Mouse (Mus musculus): ENCODE results near the gene Gata1. TPM values are rescaled to one million over a fixed set of nuclear protein-coding genes. Genes with fewer than 3 reads are reported as not detected.

The Gata1 gene
- total and polyA plus RNA-seq, 3 experiments: 38.1 to 93.3 (median 46.2) TPM

DNA sequence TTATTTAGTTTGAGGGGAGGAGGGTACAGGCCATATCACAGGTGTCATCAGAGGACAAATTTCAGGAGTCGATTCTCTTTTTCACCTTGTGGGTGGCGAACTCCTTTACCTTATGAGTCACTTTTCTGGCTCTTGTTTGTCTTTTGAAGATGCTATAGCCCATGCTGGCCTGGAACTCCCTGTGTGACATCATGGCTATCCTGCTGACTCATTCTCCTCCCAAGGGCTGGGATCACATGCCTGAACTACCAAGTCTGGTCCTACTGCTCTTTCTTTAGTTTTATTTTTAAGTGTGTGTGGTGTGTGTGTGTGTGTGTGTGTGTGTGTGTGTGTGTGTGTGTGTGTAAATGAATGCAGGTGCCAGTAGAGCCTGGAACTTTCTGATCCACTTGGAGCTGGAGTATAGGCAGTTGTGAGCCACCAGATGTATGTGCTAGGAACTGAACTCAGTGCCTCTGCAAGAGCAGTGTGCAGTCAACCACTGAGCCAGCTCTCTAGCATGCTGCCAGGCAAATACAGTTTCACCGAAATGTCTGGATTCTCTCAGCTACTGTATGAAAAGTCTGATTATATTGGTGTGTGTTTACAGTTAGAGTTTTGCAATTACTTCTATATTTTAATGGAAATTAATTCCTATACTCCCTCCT, 22.8 kb upstream of the Gata1 start:
- no peak for ATAC-seq (ENCODE audit: extremely low read depth, insufficient number of reproducible peaks, low FRiP score, poor library complexity, severe bottlenecking)
- Histone ChIP-seq H3K36me3 (replicated peaks) (no peaks in the 10 kb centered on the region), H3K4me3 (ENCODE audit: low read depth, low read length) (no peak overlapping the region), H3K4me1 (ENCODE audit: insufficient read depth, low read depth, low read length) (peaks cover 24% of the 10 kb centered on the region), H3K9me3 (replicated peaks) (no peaks in the 10 kb centered on the region), H3K27me3 (ENCODE audit: insufficient read depth, low read length) (no peaks in the 10 kb centered on the region)
- TF ChIP-seq GATA1 (IDR thresholded peaks at IDR 0.05; ENCODE audit: borderline replicate concordance, low read length) (no peak), GATA2 (IDR thresholded peaks at IDR 0.05; ENCODE audit: borderline replicate concordance, low read depth, low read length) (no peak), CTCF (IDR thresholded peaks at IDR 0.05; ENCODE audit: low read depth, low read length) (no peak), POLR2AphosphoS5 (IDR thresholded peaks at IDR 0.05; ENCODE audit: insufficient replicate concordance, low read depth, low read length) (no peak), TAL1 (conservative IDR thresholded peaks at IDR 0.05; ENCODE audit: low read depth, low read length) (no peak)
- no peak for DNase-seq (ENCODE audit: low spot score)

DNA sequence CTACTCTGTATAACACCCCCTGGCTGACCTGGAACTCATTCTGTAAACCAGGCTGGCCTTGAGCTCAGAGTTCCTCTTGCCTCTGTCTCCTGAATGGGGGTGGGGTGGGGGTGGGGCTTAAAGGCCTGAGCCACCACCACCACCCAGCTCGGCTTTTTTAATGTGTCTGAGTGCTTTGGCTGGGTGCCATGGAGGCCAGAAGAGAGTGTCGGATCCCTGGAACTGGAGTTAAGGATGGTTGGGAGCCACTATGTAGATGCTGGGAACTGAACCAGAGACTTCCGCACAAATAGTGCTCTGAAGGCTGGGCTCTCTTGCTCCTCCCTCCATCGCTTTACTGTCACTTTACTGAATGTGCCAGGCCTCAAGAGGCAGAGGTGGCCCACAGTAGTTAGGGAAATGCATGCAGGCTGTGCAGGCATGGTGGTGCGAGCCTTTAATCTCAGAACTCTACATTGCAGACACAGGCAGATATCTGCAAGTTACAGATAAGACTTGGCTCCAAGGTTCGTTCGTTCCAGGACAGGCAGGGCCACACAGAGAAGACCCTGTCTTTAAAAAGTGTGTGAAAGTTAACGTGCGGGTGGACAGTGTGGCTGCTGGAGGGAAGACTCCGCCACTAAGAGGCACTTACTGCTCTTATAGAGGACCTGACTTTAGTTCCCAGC, 15.3 kb upstream of the Gata1 start:
- no peaks in the 10 kb centered on the region for H3K27me3 ChIP-seq (ENCODE audit: insufficient read depth, low read length)
- ATAC-seq (ENCODE audit: extremely low read depth, insufficient number of reproducible peaks, low FRiP score, poor library complexity, severe bottlenecking): peak; percentile 85
- H3K36me3 ChIP-seq (replicated peaks): no peaks in the 10 kb centered on the region
- peak overlapping the region; percentile 27; the same call in 1 of the 2 replicates for H3K4me3 ChIP-seq (ENCODE audit: low read depth, low read length)
- H3K9me3 ChIP-seq (replicated peaks): no peaks in the 10 kb centered on the region
- peak; percentile 32 for DNase-seq (ENCODE audit: low spot score)
- peaks cover 36% of the 10 kb centered on the region for H3K4me1 ChIP-seq (ENCODE audit: insufficient read depth, low read depth, low read length)
- peak; percentile 90 for TF ChIP-seq TAL1 (conservative IDR thresholded peaks at IDR 0.05; ENCODE audit: low read depth, low read length)
- TF ChIP-seq CTCF (IDR thresholded peaks at IDR 0.05; ENCODE audit: low read depth, low read length): no peak

DNA sequence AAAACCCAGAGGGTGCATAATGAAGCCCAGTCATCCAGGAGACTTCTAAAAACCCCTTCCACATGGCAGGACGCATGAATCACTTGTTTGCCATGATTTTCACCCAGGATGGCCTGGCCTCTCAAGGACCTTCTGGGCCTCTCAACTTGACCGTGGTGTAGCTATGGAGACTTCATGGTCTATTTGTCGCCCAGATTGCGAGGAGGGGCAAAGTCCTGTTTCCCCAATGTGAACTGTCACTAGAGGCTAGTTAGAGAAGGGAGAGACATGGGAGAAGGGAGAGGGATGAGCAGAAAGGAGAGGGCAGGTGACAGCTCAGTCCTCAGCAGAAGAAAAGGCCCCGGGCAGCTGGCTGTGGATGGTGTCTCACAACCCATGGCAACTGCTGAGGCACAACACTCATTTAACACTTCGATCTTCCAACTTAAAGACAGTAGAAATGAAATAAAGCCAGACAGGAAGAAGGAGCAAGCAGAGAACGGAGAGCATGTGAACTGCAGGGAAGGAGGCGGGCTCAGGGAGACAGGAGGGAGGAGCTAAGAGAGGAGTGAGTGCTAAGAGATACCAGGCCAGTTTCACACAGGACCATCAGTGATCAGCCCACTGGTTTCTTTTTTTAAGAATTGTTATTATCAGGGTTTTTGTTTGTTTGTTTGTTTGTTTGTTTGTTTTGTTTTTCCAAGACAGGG, 14.7 kb upstream of the Gata1 start:
- DNase-seq (ENCODE audit: low spot score) (no peak), ATAC-seq (ENCODE audit: extremely low read depth, insufficient number of reproducible peaks, low FRiP score, poor library complexity, severe bottlenecking) (peak; percentile 64)
- H3K27me3 ChIP-seq (ENCODE audit: insufficient read depth, low read length): no peaks in the 10 kb centered on the region
- no peaks in the 10 kb centered on the region for H3K9me3 ChIP-seq (replicated peaks)
- TF ChIP-seq POLR2AphosphoS5 (IDR thresholded peaks at IDR 0.05; ENCODE audit: insufficient replicate concordance, low read depth, low read length) (no peak), CTCF (IDR thresholded peaks at IDR 0.05; ENCODE audit: low read depth, low read length) (no peak), GATA2 (IDR thresholded peaks at IDR 0.05; ENCODE audit: borderline replicate concordance, low read depth, low read length) (no peak), GATA1 (IDR thresholded peaks at IDR 0.05; ENCODE audit: borderline replicate concordance, low read length) (no peak), TAL1 (conservative IDR thresholded peaks at IDR 0.05; ENCODE audit: low read depth, low read length) (no peak)
- H3K4me1 ChIP-seq (ENCODE audit: insufficient read depth, low read depth, low read length): peaks cover 36% of the 10 kb centered on the region
- no peaks in the 10 kb centered on the region for H3K36me3 ChIP-seq (replicated peaks)
- H3K4me3 ChIP-seq (ENCODE audit: low read depth, low read length): no peak overlapping the region; the same call in 1 of the 2 replicates

DNA sequence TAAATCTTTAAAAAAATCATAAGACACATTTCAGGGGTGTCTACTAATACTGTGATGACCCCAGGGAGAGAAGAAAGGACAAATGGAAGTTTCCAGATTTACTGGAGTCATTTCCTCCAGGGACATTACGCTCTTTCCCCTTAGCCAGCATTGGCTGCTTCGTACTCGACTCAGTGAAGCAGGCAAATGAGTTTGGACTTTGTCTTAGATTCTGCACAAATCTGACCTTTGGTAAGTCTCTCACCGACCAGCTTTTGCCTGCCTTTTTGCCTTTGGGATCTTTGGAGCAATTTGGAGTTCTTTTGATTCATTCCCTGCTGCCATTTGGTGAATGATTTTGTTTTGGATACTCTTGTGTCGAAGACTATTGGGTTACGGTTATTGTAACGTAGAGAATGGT, 3.5 kb upstream of the Gata1 start:
- Histone ChIP-seq H3K27me3 (ENCODE audit: insufficient read depth, low read length) (no peaks in the 10 kb centered on the region), H3K4me3 (ENCODE audit: low read depth, low read length) (no peak overlapping the region), H3K36me3 (replicated peaks) (no peaks in the 10 kb centered on the region), H3K4me1 (ENCODE audit: insufficient read depth, low read depth, low read length) (peaks cover 11% of the 10 kb centered on the region), H3K9me3 (replicated peaks) (no peaks in the 10 kb centered on the region)
- DNase-seq (ENCODE audit: low spot score) (no peak), ATAC-seq (ENCODE audit: extremely low read depth, insufficient number of reproducible peaks, low FRiP score, poor library complexity, severe bottlenecking) (no peak)
- TF ChIP-seq TAL1 (conservative IDR thresholded peaks at IDR 0.05; ENCODE audit: low read depth, low read length) (no peak), GATA1 (IDR thresholded peaks at IDR 0.05; ENCODE audit: borderline replicate concordance, low read length) (no peak), POLR2AphosphoS5 (IDR thresholded peaks at IDR 0.05; ENCODE audit: insufficient replicate concordance, low read depth, low read length) (no peak), CTCF (IDR thresholded peaks at IDR 0.05; ENCODE audit: low read depth, low read length) (no peak), GATA2 (IDR thresholded peaks at IDR 0.05; ENCODE audit: borderline replicate concordance, low read depth, low read length) (no peak)

DNA sequence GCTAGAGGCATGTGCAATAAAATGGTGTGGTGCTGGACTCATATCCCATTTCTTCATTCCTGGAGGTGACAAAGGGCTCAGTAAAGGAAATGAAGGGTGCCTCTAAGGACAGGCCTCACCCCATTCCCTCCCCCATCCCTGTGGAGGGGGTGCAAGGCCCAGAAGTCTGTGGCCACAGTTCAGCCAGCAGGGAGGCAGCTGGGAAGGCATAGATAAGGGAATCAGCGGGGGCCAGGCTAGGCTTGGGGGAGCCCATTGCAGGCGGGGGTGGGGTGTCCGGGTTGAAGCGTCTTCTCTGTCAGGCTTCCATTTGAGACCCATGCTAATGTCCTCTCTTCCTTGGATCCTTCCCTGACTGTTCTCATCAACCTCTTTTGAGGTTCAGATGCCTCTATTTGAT, 6.6 kb downstream of the Gata1 start:
- ATAC-seq (ENCODE audit: extremely low read depth, insufficient number of reproducible peaks, low FRiP score, poor library complexity, severe bottlenecking) (peak; percentile 74), DNase-seq (ENCODE audit: low spot score) (peak; percentile 67)
- TF ChIP-seq GATA1 (IDR thresholded peaks at IDR 0.05; ENCODE audit: borderline replicate concordance, low read length) (no peak), POLR2AphosphoS5 (IDR thresholded peaks at IDR 0.05; ENCODE audit: insufficient replicate concordance, low read depth, low read length) (no peak), CTCF (IDR thresholded peaks at IDR 0.05; ENCODE audit: low read depth, low read length) (no peak), GATA2 (IDR thresholded peaks at IDR 0.05; ENCODE audit: borderline replicate concordance, low read depth, low read length) (no peak), TAL1 (conservative IDR thresholded peaks at IDR 0.05; ENCODE audit: low read depth, low read length) (peak; percentile 96)
- H3K36me3 ChIP-seq (replicated peaks): no peaks in the 10 kb centered on the region
- H3K27me3 ChIP-seq (ENCODE audit: insufficient read depth, low read length): no peaks in the 10 kb centered on the region
- peaks cover 36% of the 10 kb centered on the region for H3K4me1 ChIP-seq (ENCODE audit: insufficient read depth, low read depth, low read length)
- H3K9me3 ChIP-seq (replicated peaks): no peaks in the 10 kb centered on the region
- H3K4me3 ChIP-seq (ENCODE audit: low read depth, low read length): peak overlapping the region; percentile 16; the same call in 1 of the 2 replicates

DNA sequence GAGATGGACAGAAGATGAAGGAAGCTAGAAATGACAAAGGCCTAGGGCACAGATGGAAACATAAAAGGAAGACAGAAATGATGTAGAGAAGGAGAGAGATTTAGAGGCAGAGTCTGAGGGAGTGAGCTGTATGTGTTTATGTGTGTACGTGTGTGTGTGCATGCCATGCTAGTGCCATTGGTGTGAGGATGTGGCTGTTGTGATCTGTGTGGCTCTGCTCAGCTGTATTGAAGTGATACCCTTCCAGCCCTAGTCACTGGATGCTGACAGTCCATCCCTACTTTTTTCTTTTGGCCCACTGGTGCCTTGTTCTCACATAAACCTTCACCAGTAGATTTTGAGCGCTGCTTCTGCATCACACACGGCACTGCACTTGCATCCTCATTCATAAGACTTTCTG, 9.0 kb downstream of the Gata1 start:
- peak overlapping the region; percentile 59; the same call in 1 of the 2 replicates for H3K4me3 ChIP-seq (ENCODE audit: low read depth, low read length)
- TF ChIP-seq CTCF (IDR thresholded peaks at IDR 0.05; ENCODE audit: low read depth, low read length) (no peak), TAL1 (conservative IDR thresholded peaks at IDR 0.05; ENCODE audit: low read depth, low read length) (no peak), GATA2 (IDR thresholded peaks at IDR 0.05; ENCODE audit: borderline replicate concordance, low read depth, low read length) (no peak), POLR2AphosphoS5 (IDR thresholded peaks at IDR 0.05; ENCODE audit: insufficient replicate concordance, low read depth, low read length) (no peak), GATA1 (IDR thresholded peaks at IDR 0.05; ENCODE audit: borderline replicate concordance, low read length) (no peak)
- DNase-seq (ENCODE audit: low spot score): no peak
- H3K36me3 ChIP-seq (replicated peaks): peaks cover 5% of the 10 kb centered on the region
- no peaks in the 10 kb centered on the region for H3K9me3 ChIP-seq (replicated peaks)
- H3K27me3 ChIP-seq (ENCODE audit: insufficient read depth, low read length): no peaks in the 10 kb centered on the region
- H3K4me1 ChIP-seq (ENCODE audit: insufficient read depth, low read depth, low read length): peaks cover 34% of the 10 kb centered on the region
- ATAC-seq (ENCODE audit: extremely low read depth, insufficient number of reproducible peaks, low FRiP score, poor library complexity, severe bottlenecking): no peak

All from G1E (cell line).